Mouse (Mus musculus) cerebellum, adult 18-20 months (tissue): Measurements from ENCODE around the gene Hdac1.
"Not testable (repeated sequence)": the region's sequence is repeated elsewhere in the genome, so short reads cannot be mapped to it uniquely, and the experiment has no call there.

Experiments
- DNase-seq, 2 experiments: peaks; one replicate each; pipeline ENCODE4 v3.0.0; 2021

Gene Hdac1

GRCm38 (mm10) chr4:129557256-129557808 is 14.8 kb upstream of the Hdac1 start:
- no peak for DNase-seq

GRCm38 (mm10) chr4:129556532-129557223 is 14.2 kb upstream of the Hdac1 start:
- DNase-seq: peak; percentile 81 to 87

- DNase-seq: no peak
These were observed 13.5 kb upstream of the Hdac1 start for GRCm38 (mm10) chr4:129555862-129556531.

DNA sequence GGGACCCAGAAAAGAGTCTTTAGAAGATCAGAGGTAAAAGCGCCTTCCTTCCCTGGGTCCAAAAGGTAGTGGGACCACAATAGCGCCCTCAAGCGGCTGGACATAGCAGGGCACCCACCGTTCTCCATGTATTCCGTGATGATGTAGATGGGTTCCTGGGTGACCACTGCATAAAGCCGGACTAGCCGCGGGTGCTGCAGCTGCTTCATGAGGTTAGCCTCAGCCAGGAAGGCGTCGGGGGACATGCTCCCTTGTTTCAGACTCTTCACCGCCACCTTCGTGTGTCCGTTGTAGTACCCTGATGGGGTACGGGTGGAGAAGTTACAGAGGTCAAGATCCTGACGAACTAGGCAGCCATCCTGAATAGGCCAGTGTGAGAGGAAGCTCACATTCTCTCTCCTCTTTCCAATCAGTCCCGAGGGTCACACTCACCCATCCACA is 12.9 kb upstream of the Hdac1 start:
- DNase-seq: peak; percentile 62 to 70

DNA sequence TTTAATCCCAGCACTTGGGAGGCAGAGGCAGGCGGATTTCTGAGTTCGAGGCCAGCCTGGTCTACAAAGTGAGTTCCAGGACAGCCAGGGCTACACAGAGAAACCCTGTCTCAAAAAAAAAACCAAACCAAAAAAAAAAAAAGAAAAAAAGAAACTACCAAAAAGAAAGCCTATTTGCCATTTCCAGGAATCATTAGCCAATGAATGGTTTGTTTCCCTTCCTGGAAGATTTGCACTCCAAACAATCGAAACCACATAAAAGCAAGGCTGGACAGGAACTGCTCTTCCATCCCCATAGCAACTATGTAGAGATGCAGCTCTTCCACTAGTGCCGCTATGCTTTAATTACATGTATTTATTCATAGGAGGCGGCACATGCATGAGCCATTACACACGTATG is 12.0 kb upstream of the Hdac1 start:
- not testable (repeated sequence) for DNase-seq

DNA sequence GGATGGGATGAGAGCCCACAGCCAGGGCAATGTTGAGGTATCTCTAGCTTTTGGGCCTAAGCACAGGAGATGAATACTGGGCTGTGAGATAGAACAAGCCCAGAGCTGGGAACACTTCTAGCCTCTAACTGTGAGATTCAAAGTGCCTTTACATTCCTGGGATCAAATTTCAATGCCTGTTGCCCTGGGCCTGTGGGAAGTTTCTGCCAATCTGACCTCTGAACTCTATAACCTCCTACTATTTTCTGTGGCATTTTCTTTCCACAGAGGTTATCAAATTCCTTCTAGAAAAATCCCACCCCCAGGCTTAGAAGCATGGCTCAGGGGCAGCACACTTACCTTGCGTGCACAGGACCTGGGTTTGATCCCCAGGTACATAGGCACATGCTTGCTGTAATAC is 7.8 kb upstream of the Hdac1 start:
- no peak for DNase-seq

GRCm38 (mm10) chr4:129549306-129549705 is 6.8 kb upstream of the Hdac1 start:
- no peak for DNase-seq

GRCm38 (mm10) chr4:129547631-129548030 is 5.1 kb upstream of the Hdac1 start:
- DNase-seq: not testable (repeated sequence)

- no peak for DNase-seq
These were observed 1.6 kb upstream of the Hdac1 start for GRCm38 (mm10) chr4:129544106-129544505.

GRCm38 (mm10) chr4:129541868-129542591 is 483 bp downstream of the Hdac1 start:
- peak; percentile 28 to 32 for DNase-seq

- DNase-seq: peak; percentile 12 to 21
These were observed 2.5 kb downstream of the Hdac1 start for GRCm38 (mm10) chr4:129540012-129540411.

DNA sequence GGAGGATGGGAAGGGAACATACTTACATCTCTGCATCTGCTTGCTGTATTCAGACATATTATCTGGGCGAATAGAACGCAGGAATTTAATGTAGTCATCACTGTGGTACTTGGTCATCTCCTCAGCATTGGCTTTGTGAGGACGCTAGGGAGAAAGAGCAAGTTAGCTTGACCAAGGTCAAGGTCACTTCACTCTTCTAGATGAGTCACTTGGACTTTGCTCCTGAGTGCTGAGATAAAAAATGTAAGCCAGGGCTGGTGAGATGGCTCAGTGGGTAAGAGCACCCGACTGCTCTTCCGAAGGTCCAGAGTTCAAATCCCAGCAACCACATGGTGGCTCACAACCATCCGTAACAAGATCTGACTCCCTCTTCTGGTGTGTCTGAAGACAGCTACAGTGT is 13.6 kb downstream of the Hdac1 start:
- not testable (repeated sequence) for DNase-seq

DNA sequence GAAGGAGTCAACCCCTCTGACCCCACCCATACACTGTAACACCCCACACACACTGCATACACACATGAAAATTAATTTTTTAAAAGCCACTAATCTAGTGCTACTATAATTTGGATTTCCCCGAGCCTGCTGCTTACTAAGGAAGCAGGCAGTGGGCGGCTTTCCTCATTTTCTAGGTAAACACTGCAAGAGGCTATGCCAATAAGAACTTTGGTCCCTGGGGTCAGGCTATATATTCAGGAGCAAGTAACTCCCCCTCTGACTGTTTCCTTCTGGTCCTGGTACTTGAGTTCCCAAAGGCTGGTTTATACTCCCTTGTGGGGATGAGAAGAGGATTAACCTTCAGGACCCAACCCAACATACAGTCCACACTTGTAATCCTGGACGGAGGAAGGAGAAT is 16.6 kb downstream of the Hdac1 start:
- no peak for DNase-seq

- no peak for DNase-seq
These were observed 17.2 kb downstream of the Hdac1 start for GRCm38 (mm10) chr4:129525338-129525737.

DNA sequence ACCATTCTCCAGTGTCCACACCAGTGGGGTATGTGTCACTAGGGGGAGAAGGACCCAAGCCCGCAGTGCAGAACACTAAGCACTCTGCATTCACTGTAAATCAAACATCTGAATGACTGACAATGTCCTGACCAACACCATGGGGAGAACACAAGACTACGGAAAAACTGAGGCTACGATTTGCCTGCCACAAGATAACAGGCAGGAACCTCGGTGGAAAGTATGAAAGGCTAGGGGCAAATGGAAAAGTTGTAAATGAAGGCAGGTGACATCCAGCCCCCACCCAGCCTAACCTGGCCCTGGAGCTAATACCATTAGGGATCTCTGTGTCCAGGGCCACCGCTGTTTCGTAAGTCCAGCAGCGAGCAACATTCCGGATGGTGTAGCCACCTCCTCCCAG is 24.0 kb downstream of the Hdac1 start:
- DNase-seq: no peak

DNA sequence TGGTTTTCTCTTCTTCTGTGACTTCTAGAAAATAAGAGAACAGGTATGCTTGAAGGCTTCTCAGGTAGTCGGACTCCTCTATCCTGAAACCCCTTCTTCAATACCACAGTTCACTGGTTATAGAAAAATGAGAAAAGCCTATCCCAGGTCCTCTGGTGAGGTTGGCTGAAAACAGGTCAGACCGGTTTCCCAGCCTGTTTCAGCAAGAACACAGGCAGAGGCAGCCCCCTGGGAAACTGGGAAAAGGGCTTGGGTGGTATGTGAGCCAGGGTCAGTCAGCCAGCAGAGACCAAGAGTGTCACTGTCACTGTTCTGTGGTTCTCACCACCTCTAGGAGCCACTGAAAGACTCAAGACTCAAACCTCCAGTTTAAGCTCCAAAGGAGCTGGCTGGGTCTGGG is 25.6 kb downstream of the Hdac1 start:
- DNase-seq: no peak

DNA sequence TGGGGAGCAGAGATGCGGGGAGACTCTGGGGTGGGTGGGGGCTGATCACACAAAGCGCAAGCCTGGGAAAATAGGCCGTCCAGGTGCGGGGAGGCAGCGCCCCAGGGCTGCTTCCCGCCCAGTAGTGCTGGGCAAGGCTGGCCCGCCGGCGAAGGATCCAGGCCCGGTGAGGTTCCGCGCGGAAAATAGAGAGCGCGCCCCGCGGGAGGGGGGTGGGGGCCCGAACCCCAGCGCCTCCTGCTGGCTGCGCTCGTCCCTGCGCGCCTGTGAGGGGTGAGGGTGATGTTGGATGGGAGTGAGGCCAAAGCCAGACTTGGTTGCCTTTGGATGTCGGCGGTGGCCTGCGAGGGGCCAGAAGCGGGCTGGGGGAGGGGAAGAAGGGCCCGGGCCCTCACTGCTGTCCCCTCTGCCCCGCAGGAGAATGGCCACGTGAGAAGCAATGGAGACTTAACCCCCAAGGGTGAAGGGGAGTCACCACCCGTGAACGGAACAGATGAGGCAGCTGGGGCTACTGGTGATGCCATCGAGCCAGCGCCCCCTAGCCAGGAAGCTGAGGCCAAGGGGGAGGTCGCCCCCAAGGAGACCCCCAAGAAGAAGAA is 28.1 kb downstream of the Hdac1 start:
- peak in 1 of 2 experiments; percentile 18 for DNase-seq

- no peak for DNase-seq
These were observed 28.6 kb downstream of the Hdac1 start for GRCm38 (mm10) chr4:129513891-129514290.

GRCm38 (mm10) chr4:129513086-129513767 is 29.3 kb downstream of the Hdac1 start, which contains the start of gene Marcksl1:
Gene Marcksl1, plus strand, starts transcription at chr4:129513581.
- DNase-seq: peak in 1 of 2 experiments; percentile 25

GRCm38 (mm10) chr4:129511413-129512096 is 31.0 kb downstream of the Hdac1 start:
- no peak for DNase-seq

DNA sequence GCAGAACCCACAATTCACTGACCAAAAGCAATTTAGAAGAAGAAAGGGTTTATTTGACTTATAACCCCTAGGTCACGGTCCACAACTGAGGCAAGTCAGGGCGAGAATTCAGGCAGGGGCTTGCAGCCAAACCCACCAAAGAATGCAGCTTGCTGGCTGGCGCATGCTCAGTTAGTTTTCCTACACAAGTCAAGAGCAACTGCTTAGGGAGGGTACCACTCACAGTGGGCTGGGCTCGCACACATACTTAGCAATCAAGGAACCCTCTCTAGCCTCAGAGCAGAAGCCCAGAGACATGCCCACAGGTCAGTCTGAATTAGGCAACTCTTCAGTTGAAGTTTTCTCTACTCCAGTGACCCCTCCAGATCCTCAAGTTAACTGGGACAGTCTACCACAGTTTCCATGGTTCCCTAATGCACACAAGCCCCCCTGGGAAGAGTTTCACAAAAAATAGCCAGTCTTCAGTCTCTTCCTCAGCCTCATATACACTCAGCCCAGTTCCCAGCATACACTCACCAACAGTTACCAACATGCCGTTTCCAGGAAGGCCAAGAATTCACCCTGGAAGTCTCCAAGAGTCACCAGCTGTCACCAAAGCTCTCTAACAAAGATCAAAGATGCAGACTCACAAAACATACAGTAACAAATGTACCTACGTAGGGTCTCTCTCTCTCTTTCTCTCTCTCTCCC is 31.6 kb downstream of the Hdac1 start:
- DNase-seq: no peak
